Mouse (Mus musculus) forebrain, embryonic 14.5 days (tissue): Measurements from ENCODE around the gene Cma1. TPM values are rescaled to one million over a fixed set of nuclear protein-coding genes. Genes with fewer than 3 reads are reported as not detected.
A peak's percentile ranks its signal among the peaks of the same experiment; 100 is the strongest.

Source experiments
- ATAC-seq: fragments of 200-750 bp; cut with Nextera tagmentation; 2 replicates; pipeline ENCODE4 v1.8.0; 2017; ENCODE audit warnings: mild to moderate bottlenecking, moderate library complexity
- DNase-seq: peaks from one replicate; pipeline ENCODE4 v3.0.0-alpha.2; 2015; ENCODE audit warnings: low spot score
- H3K27ac ChIP-seq: fragments of 300-500 bp; sonication (generic); 2 replicates; pipeline ENCODE4 v1.5.1; 2014; ENCODE audit warnings: low read depth, mild to moderate bottlenecking, control low read depth, low read length, moderate library complexity
- H3K27me3 ChIP-seq: fragments of 300-500 bp; sonication (generic); replicated peaks from 2 replicates; pipeline ENCODE4 v1.6.1; 2014; ENCODE audit warnings: low read length, control low read depth, mixed read lengths; ENCODE audit not compliant: control insufficient read depth, insufficient read depth
- H3K36me3 ChIP-seq: fragments of 300-500 bp; sonication (generic); 2 replicates; pipeline ENCODE4 v1.6.1; 2014; ENCODE audit warnings: low read length, control low read depth; ENCODE audit not compliant: control insufficient read depth, insufficient read depth
- H3K4me1 ChIP-seq: fragments of 300-500 bp; sonication (generic); 2 replicates; pipeline ENCODE4 v1.6.1; 2014; ENCODE audit warnings: antibody characterized with exemption, low read length, control low read depth; ENCODE audit not compliant: control insufficient read depth, insufficient read depth
- H3K4me2 ChIP-seq: fragments of 300-500 bp; sonication (generic); 2 replicates; pipeline ENCODE4 v1.6.1; 2014; ENCODE audit warnings: mild to moderate bottlenecking, control low read depth, low read length
- H3K4me3 ChIP-seq: fragments of 300-500 bp; sonication (generic); 2 replicates; pipeline ENCODE4 v1.5.1; 2014; ENCODE audit warnings: low read depth, low read length, control low read depth
- H3K9ac ChIP-seq: fragments of 300-500 bp; sonication (generic); 2 replicates; pipeline ENCODE4 v1.6.1; 2014; ENCODE audit warnings: mild to moderate bottlenecking, low read length, control low read depth, moderate library complexity
- H3K9me3 ChIP-seq: fragments of 300-500 bp; sonication (generic); replicated peaks from 2 replicates; pipeline ENCODE4 v1.6.1; 2016; ENCODE audit warnings: low read length, control low read depth, mixed read lengths; ENCODE audit not compliant: control insufficient read depth
- WGBS: fragments of 180-500 bp; shearing (Covaris S2); extraction: QIAGEN DNeasy Blood & Tissue Kit; methylation state at CpG from one replicate; pipeline ENCODE4 v1.1.7; 2014; 5-methylcytosine and 5-hydroxymethylcytosine counted together
- polyA plus RNA-seq: library from polyadenylated mRNA; unstranded; fragments of >200 nt; fragmentation: Nextera tagmentation; extraction: Ambion mirVana; gene quantifications from 2 replicates; pipeline ENCODE4 v1.2.1, GENCODE M21; 2014

The Cma1 gene
- polyA plus RNA-seq, 1 experiment from 2014 or later, result 0.27 TPM

DNA sequence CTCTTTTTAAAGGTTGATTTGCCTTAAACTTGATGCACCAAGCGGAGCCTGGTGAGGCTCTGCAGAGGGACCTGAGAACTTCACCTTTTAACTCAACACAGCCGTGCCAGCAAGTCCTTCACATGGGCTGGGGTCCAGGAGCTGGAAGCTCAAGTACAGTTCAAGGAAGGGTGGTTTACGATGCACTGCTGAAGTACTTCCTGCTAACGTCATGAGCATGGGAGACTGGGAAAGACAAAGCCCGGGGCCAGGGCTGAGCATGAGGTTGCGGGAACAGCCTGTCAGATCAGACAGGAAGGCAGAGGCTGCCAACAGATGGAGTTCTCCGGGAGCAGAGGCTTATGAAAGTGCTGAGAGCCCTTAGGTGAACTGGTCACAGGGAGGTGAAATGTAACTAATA is 10.9 kb downstream of the Cma1 start:
- H3K27ac ChIP-seq, result no peak overlapping the region
- no peak for ATAC-seq

DNA sequence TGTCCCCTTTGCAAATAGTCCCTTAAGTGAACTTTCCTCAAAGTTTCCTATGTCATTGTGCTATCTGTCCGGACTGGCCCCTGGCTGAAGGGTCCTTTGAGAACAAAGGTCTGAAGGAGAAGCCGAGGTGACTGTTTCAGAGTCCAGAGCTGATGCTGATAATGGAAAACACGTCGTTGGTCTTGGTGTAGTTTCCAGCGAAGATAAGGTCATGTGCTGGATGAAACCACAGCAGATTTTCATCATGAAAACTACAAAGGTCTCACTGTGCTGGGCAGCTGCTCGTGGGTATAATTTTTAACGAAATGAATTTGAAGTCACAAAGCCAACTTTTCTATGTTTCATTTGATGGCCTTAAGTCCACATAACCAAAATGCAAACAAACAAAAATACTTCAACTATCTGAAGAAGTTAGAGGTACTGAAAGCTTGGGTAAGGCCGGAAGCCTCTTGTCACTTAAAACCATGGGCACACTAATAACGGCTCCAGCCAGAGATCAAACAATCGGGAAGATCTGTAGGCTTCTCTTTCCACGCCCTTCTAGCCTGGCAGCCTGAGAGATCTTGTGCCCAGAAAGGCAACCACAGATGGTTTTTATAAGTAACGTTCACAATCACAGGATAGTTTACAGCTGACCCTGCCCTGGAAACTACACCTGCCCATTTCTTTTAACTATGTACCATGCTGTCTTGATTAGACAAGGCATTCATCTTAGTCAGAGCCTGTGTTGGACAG is 15.0 kb downstream of the Cma1 start:
- WGBS, result 86% methylated on average over 12 of the region's 12 CpGs
- no peak overlapping the region for H3K4me2 ChIP-seq

More for the DNA sequence above, 10.9 kb downstream of the Cma1 start:
- Histone ChIP-seq H3K9ac (no peak overlapping the region), H3K4me3 (no peak overlapping the region), H3K36me3 (no peaks in the 10 kb centered on the region), H3K27me3 (no peaks in the 10 kb centered on the region), H3K9me3 (no peaks in the 10 kb centered on the region), H3K4me1 (no peaks in the 10 kb centered on the region), H3K4me2 (no peak overlapping the region)
- 68% methylated on average over 7 of the region's 7 CpGs for WGBS
- peak; percentile 3 for DNase-seq

DNA sequence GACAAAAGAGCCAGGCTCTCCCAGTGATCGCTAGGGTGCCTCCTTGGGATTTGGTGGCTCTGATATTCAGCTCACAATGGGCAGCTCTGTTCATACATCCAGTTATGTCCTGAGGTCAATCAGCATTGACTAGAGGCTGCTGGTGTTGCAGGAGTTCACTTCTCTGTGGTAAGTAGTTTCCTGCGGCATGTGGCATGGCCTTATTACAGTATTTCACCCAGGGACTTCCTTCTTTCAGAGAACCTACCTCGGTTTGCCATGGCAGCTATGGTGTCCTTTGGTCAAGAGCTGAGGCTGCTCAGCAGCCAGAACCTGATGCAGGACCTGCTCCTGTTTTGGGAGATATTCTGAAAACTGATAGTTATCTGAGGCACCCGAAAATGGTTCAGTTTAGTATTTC is 17.6 kb downstream of the Cma1 start:
- no peak for DNase-seq
- Histone ChIP-seq H3K9ac (no peak overlapping the region), H3K9me3 (no peaks in the 10 kb centered on the region), H3K27ac (no peak overlapping the region), H3K4me2 (no peak overlapping the region), H3K36me3 (no peaks in the 10 kb centered on the region), H3K4me1 (no peaks in the 10 kb centered on the region), H3K4me3 (no peak overlapping the region), H3K27me3 (no peaks in the 10 kb centered on the region)
- 92% methylated on average over 4 of the region's 4 CpGs for WGBS
- no peak for ATAC-seq

More for the DNA sequence above, 15.0 kb downstream of the Cma1 start:
- Histone ChIP-seq H3K4me3 (no peak overlapping the region), H3K9me3 (no peaks in the 10 kb centered on the region), H3K4me1 (no peaks in the 10 kb centered on the region), H3K9ac (no peak overlapping the region), H3K27ac (no peak overlapping the region), H3K36me3 (no peaks in the 10 kb centered on the region), H3K27me3 (no peaks in the 10 kb centered on the region)
- DNase-seq, result no peak
- no peak for ATAC-seq

DNA sequence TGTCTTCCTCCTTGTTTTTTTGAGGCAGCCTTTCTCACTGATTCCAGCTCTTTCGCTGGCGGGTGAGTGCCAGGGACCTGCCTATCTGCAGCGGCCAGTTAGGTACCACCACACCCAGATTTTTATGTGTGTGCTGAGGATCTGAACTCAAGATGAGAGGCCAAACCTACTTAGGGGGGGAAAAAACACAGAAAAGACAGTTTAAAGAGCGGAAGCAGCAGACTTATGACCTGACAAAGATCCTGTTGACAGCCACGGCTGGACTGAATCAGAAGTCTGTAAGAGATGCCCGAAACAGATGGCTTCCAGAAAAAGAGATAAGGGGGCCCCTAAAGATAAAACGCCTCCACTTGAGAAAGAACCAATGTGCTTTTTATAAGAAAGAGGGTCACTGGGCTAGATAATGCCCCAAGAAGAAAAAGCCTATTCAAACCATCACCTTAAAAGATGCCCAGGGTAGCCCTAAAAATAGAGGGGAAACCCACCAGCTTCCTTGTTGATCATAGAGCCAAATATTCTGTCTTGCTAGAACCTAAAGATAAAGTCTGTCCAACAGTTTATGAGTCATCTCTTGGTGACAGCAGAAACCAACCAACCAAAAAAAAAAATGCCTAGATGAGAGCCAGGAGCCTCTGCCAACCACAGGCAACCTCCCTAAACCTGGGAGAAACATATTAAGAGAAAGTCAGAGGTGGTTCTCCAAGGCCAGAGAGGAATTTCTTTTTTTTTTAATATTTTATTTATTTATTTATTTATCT is 21.8 kb downstream of the Cma1 start:
- H3K4me3 ChIP-seq, result no peak overlapping the region
- DNase-seq, result no peak
- ATAC-seq, result no peak
- H3K4me2 ChIP-seq, result no peak overlapping the region
- no peak overlapping the region for H3K9ac ChIP-seq
- no peaks in the 10 kb centered on the region for H3K27me3 ChIP-seq
- no peaks in the 10 kb centered on the region for H3K4me1 ChIP-seq
- H3K36me3 ChIP-seq, result no peaks in the 10 kb centered on the region
- no peaks in the 10 kb centered on the region for H3K9me3 ChIP-seq
- 89% methylated on average over 7 of the region's 7 CpGs for WGBS
- H3K27ac ChIP-seq, result no peak overlapping the region

DNA sequence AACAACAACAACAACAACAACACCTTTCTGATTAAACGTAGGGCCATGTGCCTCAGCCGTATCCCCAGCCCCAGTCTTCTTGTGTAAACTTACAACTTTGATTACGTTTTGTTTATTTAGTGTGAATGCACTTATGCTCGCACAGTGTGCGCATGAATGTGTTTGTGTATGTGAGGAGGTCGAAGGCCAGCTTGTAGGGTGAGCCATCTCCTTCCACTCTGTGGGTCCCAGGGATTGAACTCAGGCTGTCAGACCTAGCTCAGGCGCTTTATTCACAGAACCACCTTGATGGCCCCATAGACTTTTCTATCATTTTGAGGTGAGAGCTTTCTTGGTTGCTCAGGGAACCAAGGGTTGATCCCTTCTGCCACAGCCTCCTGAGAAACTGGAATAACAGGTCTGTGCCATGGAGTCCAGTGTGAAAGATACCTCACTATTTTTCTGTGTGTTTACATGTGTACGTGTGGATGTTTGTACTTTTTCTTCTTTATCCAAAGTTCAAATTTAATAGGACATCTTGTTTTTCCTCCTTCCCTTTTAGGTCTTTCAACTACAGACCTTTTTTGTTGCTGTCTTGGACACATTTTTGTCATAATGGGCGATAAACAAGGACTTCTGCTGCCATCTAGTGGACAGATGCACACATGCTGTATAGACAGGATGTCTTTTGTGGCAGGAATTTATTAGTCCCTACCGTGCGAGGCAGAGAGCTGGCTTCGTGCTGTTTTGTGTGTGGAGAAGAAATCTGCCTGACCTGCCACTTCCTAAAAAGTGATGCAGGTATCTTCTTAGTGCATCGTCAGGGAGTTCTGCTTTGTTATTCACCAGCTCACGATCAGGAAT is 26.0 kb downstream of the Cma1 start:
- Histone ChIP-seq H3K27ac (no peak overlapping the region), H3K4me2 (no peak overlapping the region), H3K4me3 (no peak overlapping the region), H3K36me3 (no peaks in the 10 kb centered on the region), H3K9ac (peak overlapping the region; percentile 21; the same call in 1 of the 2 replicates), H3K27me3 (no peaks in the 10 kb centered on the region), H3K4me1 (no peaks in the 10 kb centered on the region), H3K9me3 (no peaks in the 10 kb centered on the region)
- 38% methylated on average over 14 of the region's 14 CpGs for WGBS
- peak; percentile 89 for ATAC-seq
- DNase-seq, result peak; percentile 97

DNA sequence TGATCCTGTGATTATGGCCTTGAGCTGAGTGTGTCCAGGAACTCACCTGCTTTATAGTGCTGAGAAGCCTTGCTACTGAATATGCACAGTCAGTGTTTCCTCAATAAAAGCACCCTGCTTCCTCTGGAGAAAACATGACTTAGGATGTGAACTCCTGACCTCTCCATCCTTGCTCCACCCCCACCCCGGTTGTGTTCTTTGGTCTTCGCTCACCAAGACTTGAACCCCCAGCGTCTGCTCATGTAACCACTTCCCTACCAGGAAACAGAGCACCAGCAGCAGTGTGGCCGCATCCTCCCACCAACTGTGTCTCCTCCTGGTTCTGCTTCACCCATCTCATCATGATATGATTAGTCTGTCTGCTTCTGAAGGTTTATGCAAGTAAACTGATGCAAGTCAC is 31.1 kb downstream of the Cma1 start:
- no peaks in the 10 kb centered on the region for H3K36me3 ChIP-seq
- no peaks in the 10 kb centered on the region for H3K27me3 ChIP-seq
- H3K27ac ChIP-seq, result no peak overlapping the region
- H3K9ac ChIP-seq, result no peak overlapping the region
- H3K4me1 ChIP-seq, result no peaks in the 10 kb centered on the region
- WGBS, result 70% methylated on average over 4 of the region's 4 CpGs
- ATAC-seq, result no peak
- DNase-seq, result no peak
- H3K4me3 ChIP-seq, result no peak overlapping the region
- H3K9me3 ChIP-seq, result no peaks in the 10 kb centered on the region
- H3K4me2 ChIP-seq, result no peak overlapping the region

DNA sequence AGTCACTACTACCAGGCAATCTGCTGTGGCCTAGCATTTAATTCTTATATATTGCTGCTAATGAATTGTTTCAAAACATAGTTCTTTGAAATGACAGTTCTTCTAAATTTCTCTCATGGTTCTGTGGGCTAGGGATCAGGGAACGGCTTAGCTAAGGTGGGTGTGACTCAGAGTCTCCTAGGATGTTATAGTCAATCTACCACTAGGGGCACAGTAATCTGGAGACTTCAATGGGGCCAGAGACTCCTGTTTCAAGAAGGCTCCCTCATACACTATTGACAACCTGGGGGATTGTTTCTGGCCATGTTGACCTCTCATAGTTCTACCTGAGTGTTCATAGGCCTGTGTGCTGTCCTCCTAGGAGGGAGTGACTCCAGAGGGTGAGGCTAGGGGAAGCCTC is 39.0 kb downstream of the Cma1 start:
- H3K4me3 ChIP-seq, result no peak overlapping the region
- peaks cover 5% of the 10 kb centered on the region for H3K4me1 ChIP-seq
- 31% methylated on average over 1 of the region's 1 CpGs for WGBS
- no peaks in the 10 kb centered on the region for H3K9me3 ChIP-seq
- H3K27me3 ChIP-seq, result no peaks in the 10 kb centered on the region
- ATAC-seq (no peak), DNase-seq (peak; percentile 14)
- H3K27ac ChIP-seq, result no peak overlapping the region
- no peaks in the 10 kb centered on the region for H3K36me3 ChIP-seq
- H3K9ac ChIP-seq, result no peak overlapping the region
- no peak overlapping the region for H3K4me2 ChIP-seq

DNA sequence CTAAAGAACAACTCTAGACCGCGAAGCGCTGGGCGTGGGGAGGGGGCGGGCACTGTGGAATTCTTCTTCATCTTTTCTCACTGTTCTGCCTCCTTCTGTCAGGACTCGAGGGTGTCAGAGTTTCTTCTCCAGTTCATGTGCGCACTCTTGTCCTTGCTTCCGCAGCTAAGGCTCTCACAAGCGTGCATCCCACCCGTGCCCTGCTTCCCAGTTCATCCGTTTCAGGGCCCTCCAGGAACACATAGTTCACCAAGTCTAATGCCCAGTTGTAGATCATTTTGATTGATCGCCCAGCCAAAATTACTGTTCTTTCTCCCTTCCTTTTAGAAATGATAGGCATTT is 44.1 kb downstream of the Cma1 start:
- H3K4me2 ChIP-seq, result peak overlapping the region; percentile 87
- peak; percentile 55 for ATAC-seq
- 7% methylated on average over 12 of the region's 12 CpGs for WGBS

More for the DNA sequence above, 44.1 kb downstream of the Cma1 start:
- Histone ChIP-seq H3K27ac (peak overlapping the region; percentile 23), H3K4me3 (peak overlapping the region; percentile 45), H3K36me3 (peaks cover 24% of the 10 kb centered on the region), H3K4me1 (peaks cover 7% of the 10 kb centered on the region), H3K9ac (peak overlapping the region; percentile 76), H3K9me3 (no peaks in the 10 kb centered on the region), H3K27me3 (no peaks in the 10 kb centered on the region)
- no peak for DNase-seq
